Mouse (Mus musculus) lung, embryonic 15.5 days (tissue): ENCODE results near the gene Tmc8. TPM values are rescaled to one million over a fixed set of nuclear protein-coding genes. Genes with fewer than 3 reads are reported as not detected.

Source experiments
- ATAC-seq: fragments of 200-750 bp; cut with Nextera tagmentation; 2 replicates; pipeline ENCODE4 v1.8.0; 2017; ENCODE audit warnings: moderate number of reproducible peaks, borderline replicate concordance; ENCODE audit not compliant: low FRiP score, low TSS enrichment; ENCODE audit errors: extremely low read depth
- H3K27ac ChIP-seq: fragments of 300-500 bp; sonication (generic); 2 replicates; pipeline ENCODE4 v1.5.1; 2015; ENCODE audit warnings: moderate library complexity, mild to moderate bottlenecking, inconsistent platforms
- H3K27me3 ChIP-seq: fragments of 300-500 bp; sonication (generic); 2 replicates; pipeline ENCODE4 v1.6.1; 2015; ENCODE audit warnings: inconsistent platforms
- H3K36me3 ChIP-seq: fragments of 300-500 bp; sonication (generic); 2 replicates; pipeline ENCODE4 v1.6.1; 2015; ENCODE audit warnings: inconsistent platforms
- H3K4me1 ChIP-seq: fragments of 300-500 bp; sonication (generic); 2 replicates; pipeline ENCODE4 v1.6.1; 2015; ENCODE audit warnings: inconsistent platforms
- H3K4me2 ChIP-seq: fragments of 300-500 bp; sonication (generic); 2 replicates; pipeline ENCODE4 v1.6.1; 2015; ENCODE audit warnings: inconsistent platforms, mild to moderate bottlenecking, moderate library complexity
- H3K4me3 ChIP-seq: fragments of 300-500 bp; sonication (generic); 2 replicates; pipeline ENCODE4 v1.5.1; 2015; ENCODE audit warnings: mild to moderate bottlenecking, inconsistent platforms
- H3K9ac ChIP-seq: fragments of 300-500 bp; sonication (generic); 2 replicates; pipeline ENCODE4 v1.6.1; 2015; ENCODE audit warnings: inconsistent platforms
- H3K9me3 ChIP-seq: fragments of 300-500 bp; sonication (generic); 2 replicates; pipeline ENCODE4 v1.6.1; 2016; ENCODE audit warnings: inconsistent platforms
- WGBS: fragments of 180-500 bp; shearing (Covaris S2); methylation state at CpG from one replicate; pipeline ENCODE4 v1.1.7; 2015; 5-methylcytosine and 5-hydroxymethylcytosine counted together
- polyA plus RNA-seq: library from polyadenylated mRNA; unstranded; fragments of >200 nt; fragmentation: Nextera tagmentation; extraction: Ambion mirVana; gene quantifications from 2 replicates; pipeline ENCODE4 v1.2.1, GENCODE M21; 2015

The Tmc8 gene
- 3.0 and 3.2 TPM in 2 replicates for polyA plus RNA-seq

- Histone ChIP-seq H3K36me3 (no peaks in the 10 kb centered on the region), H3K27me3 (no peaks in the 10 kb centered on the region), H3K9ac (peak within 1 kb of the TSS; percentile 32; the same call in 1 of the 2 replicates), H3K4me2 (peak within 1 kb of the TSS; percentile 98), H3K4me3 (peak within 1 kb of the TSS; percentile 54), H3K4me1 (peaks cover 56% of the 10 kb centered on the region), H3K9me3 (no peaks in the 10 kb centered on the region), H3K27ac (peak within 1 kb of the TSS; percentile 88)
- 42% methylated on average over 24 of the region's 24 CpGs for WGBS
- peak; percentile 15; the same call in 1 of the 2 replicates for ATAC-seq
Measured at GRCm38 (mm10) chr11:117781993-117782704, at the start of gene Tmc8, which contains the start of gene Tmc6. Tmc8 (plus strand) TSS chr11:117782076. Tmc6 (minus strand) TSS chr11:117782198.

DNA sequence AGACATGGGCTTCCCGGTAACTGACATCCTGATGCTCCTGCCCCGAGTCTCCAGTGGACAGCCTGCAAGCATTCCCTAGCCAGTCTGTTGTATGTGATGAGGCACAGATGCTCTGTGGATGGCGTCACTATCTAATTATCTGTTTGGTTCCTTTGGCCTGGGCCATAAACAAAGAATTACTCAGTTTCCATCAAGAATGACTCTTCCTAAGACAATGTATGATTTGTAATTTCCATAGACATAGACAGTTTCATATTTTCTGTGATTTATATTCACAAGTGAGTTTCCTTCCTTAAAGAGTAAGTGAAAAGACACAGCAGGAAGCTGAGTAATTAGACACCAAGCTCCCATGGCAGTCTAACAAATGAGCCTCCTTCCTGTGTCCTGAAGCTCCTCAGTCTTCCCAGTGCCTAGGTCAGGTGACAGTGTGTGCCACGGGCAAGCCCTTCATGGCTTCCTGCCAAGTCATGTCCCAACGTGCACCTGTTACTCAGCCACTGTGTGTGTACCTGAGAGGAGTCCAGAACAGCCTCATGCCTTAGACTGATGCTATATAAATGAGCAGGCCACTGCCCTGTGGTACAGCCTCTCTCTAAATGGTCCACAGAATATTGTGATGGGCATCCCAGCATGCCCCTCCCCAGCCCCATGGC is 45.7 kb upstream of the Tmc8 start:
- H3K27ac ChIP-seq, result no peak overlapping the region
- no peaks in the 10 kb centered on the region for H3K9me3 ChIP-seq
- H3K4me1 ChIP-seq, result no peaks in the 10 kb centered on the region
- H3K4me3 ChIP-seq, result no peak overlapping the region
- H3K4me2 ChIP-seq, result no peak overlapping the region
- no peak for ATAC-seq
- no peak overlapping the region for H3K9ac ChIP-seq
- WGBS, result 57% methylated on average over 5 of the region's 5 CpGs
- peaks cover 55% of the 10 kb centered on the region for H3K36me3 ChIP-seq
- H3K27me3 ChIP-seq, result no peaks in the 10 kb centered on the region

DNA sequence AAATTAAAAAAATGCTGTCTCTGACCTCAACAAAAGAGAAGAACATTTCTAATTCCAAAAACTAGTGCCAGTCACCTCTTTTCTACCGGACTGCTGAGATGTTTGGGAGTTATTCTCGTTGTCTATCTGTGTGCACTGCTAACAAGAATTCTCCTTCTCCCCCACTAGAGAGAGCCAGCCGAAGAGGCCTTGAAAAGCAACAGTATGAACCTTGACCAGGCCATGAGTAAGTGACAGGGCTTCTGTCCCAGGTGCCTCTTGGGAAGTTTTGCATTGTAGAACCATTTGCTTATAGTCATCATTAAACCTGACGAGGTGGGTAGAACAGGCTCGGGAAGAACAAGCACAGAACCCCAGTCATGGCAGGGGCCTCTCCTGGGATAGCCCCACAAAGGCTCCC is 43.8 kb upstream of the Tmc8 start:
- no peak overlapping the region for H3K4me3 ChIP-seq
- no peaks in the 10 kb centered on the region for H3K9me3 ChIP-seq
- peaks cover 74% of the 10 kb centered on the region for H3K36me3 ChIP-seq
- no peak overlapping the region for H3K9ac ChIP-seq
- H3K4me2 ChIP-seq, result no peak overlapping the region
- H3K4me1 ChIP-seq, result no peaks in the 10 kb centered on the region
- no peaks in the 10 kb centered on the region for H3K27me3 ChIP-seq
- H3K27ac ChIP-seq, result no peak overlapping the region
- no peak for ATAC-seq
- 80% methylated on average over 5 of the region's 5 CpGs for WGBS

- no peak overlapping the region for H3K4me3 ChIP-seq
- H3K27ac ChIP-seq, result no peak overlapping the region
- peaks cover 89% of the 10 kb centered on the region for H3K36me3 ChIP-seq
- 82% methylated on average over 6 of the region's 6 CpGs for whole genome bisulfite sequencing
- H3K9me3 ChIP-seq, result no peaks in the 10 kb centered on the region
- H3K27me3 ChIP-seq, result no peaks in the 10 kb centered on the region
- H3K4me2 ChIP-seq, result no peak overlapping the region
- ATAC-seq, result no peak
- H3K9ac ChIP-seq, result no peak overlapping the region
- no peaks in the 10 kb centered on the region for H3K4me1 ChIP-seq
Measured at GRCm38 (mm10) chr11:117741128-117741527, 40.7 kb upstream of the Tmc8 start.

DNA sequence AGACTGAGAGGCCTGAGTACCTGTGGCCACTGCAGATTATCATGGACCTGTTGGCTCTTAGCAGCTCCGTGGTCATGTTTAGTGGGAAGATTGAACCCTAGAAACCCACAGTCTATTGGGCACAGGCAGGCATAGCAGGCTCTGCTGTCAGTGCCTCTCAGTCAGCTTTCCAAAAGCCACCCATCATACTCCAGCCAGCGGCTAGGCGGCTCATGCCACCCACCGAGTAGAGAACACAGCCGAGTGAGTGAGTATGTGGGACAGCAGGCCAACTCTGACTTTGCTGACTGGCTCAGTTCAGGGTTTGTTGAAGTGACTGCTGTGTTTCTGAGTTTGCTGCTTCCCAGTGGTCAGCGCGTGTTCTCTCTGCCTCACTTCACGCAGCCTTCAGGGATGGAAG is 39.6 kb upstream of the Tmc8 start:
- H3K9me3 ChIP-seq, result no peaks in the 10 kb centered on the region
- peaks cover 87% of the 10 kb centered on the region for H3K36me3 ChIP-seq
- no peak overlapping the region for H3K9ac ChIP-seq
- H3K4me2 ChIP-seq, result no peak overlapping the region
- H3K4me1 ChIP-seq, result no peaks in the 10 kb centered on the region
- no peak for ATAC-seq
- 59% methylated on average over 8 of the region's 8 CpGs for WGBS
- no peaks in the 10 kb centered on the region for H3K27me3 ChIP-seq
- H3K27ac ChIP-seq, result no peak overlapping the region
- no peak overlapping the region for H3K4me3 ChIP-seq

DNA sequence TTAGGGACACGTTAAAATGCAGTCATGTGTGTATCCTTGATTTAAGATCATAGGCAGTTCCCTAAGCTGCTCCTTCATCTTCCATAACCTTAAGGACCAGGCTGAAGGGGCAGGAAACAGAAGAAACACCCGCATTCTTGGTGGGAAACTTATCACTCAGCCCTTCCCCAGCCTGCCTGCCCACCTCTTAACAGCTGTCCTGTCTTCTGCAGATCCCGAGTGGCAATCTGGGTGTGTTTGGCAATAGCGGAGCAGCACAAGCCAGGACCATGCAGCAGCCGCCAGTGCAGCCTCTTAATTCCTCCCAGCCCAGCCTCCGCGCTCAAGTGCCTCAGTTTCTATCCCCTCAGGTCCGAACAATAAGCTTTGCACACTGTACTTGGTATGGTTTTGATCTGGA is 39.2 kb upstream of the Tmc8 start:
- no peak for ATAC-seq
- Histone ChIP-seq H3K27me3 (no peaks in the 10 kb centered on the region), H3K27ac (no peak overlapping the region), H3K4me1 (no peaks in the 10 kb centered on the region), H3K9me3 (no peaks in the 10 kb centered on the region), H3K36me3 (peaks cover 88% of the 10 kb centered on the region), H3K4me2 (no peak overlapping the region), H3K9ac (no peak overlapping the region), H3K4me3 (no peak overlapping the region)
- 79% methylated on average over 8 of the region's 8 CpGs for WGBS

DNA sequence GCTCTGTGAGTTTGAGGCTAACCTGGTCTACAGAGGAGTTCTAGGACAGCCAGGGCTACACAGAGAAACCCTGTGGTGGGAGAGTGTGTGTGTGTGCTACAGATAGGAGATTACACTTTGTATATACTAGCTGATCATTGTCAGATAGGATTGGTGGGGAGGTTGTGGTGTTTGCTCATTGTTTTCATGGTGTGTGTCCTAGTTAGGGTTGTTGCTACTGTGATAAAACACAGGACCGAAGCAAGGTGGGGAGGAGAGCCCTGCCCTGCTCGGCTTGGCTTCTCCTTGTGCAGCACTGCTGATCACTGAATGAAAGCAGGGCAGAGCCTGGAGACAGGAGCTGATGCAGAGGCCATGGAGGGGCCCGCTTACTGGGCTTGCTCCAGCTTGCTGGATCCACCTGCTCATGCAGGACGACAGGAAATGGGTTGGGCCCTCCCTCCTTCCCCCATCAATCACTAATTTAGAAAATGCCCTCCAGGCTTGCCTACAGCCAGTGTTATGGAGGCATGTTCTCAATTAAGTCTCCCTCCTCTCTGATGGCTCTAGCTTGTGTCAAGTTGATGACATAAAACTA is 38.3 kb upstream of the Tmc8 start:
- Histone ChIP-seq H3K36me3 (peaks cover 89% of the 10 kb centered on the region), H3K4me1 (no peaks in the 10 kb centered on the region), H3K9me3 (no peaks in the 10 kb centered on the region), H3K27me3 (no peaks in the 10 kb centered on the region), H3K27ac (no peak overlapping the region), H3K4me3 (no peak overlapping the region), H3K9ac (no peak overlapping the region), H3K4me2 (no peak overlapping the region)
- WGBS, result 68% methylated on average over 4 of the region's 4 CpGs
- no peak for ATAC-seq

- Histone ChIP-seq H3K4me1 (no peaks in the 10 kb centered on the region), H3K9ac (no peak overlapping the region), H3K27me3 (no peaks in the 10 kb centered on the region), H3K9me3 (no peaks in the 10 kb centered on the region), H3K27ac (no peak overlapping the region), H3K4me3 (no peak overlapping the region), H3K36me3 (peaks cover 89% of the 10 kb centered on the region), H3K4me2 (no peak overlapping the region)
- 82% methylated on average over 4 of the region's 4 CpGs for WGBS
- ATAC-seq, result no peak
Measured at GRCm38 (mm10) chr11:117748628-117749027, 33.2 kb upstream of the Tmc8 start.

GRCm38 (mm10) chr11:117749414-117749813 is 32.5 kb upstream of the Tmc8 start:
- Histone ChIP-seq H3K9ac (no peak overlapping the region), H3K36me3 (peaks cover 94% of the 10 kb centered on the region), H3K9me3 (no peaks in the 10 kb centered on the region), H3K4me2 (no peak overlapping the region), H3K4me1 (no peaks in the 10 kb centered on the region), H3K4me3 (no peak overlapping the region), H3K27me3 (no peaks in the 10 kb centered on the region), H3K27ac (no peak overlapping the region)
- no peak for ATAC-seq
- 92% methylated on average over 10 of the region's 10 CpGs for WGBS

- Histone ChIP-seq H3K9me3 (no peaks in the 10 kb centered on the region), H3K4me2 (no peak overlapping the region), H3K27ac (no peak overlapping the region), H3K36me3 (peaks cover 94% of the 10 kb centered on the region), H3K4me1 (no peaks in the 10 kb centered on the region), H3K27me3 (no peaks in the 10 kb centered on the region), H3K4me3 (no peak overlapping the region), H3K9ac (no peak overlapping the region)
- 81% methylated on average over 6 of the region's 6 CpGs for WGBS
- no peak for ATAC-seq
Measured at GRCm38 (mm10) chr11:117751544-117751943, 30.3 kb upstream of the Tmc8 start.

DNA sequence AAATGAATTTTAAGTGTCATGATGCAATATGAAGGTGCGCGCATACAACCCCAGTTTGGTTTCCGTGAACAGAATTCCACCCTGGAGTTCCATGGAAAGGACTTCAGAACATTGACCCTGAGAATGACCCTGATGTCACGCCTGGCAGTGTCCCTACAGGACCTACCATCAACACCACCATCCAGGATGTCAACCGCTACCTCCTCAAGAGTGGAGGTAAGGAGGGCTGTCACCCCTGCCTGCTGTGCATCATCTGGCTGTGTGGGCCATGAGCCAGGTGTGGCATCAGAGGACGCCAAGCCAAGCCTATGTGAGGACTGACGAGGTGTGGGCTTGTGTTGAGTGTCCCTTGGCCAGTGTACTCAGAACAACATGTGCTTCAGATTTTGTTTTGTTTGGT is 26.0 kb upstream of the Tmc8 start:
- H3K4me3 ChIP-seq, result no peak overlapping the region
- no peak overlapping the region for H3K9ac ChIP-seq
- H3K27me3 ChIP-seq, result no peaks in the 10 kb centered on the region
- no peaks in the 10 kb centered on the region for H3K9me3 ChIP-seq
- no peak overlapping the region for H3K4me2 ChIP-seq
- 94% methylated on average over 7 of the region's 7 CpGs for WGBS
- no peak overlapping the region for H3K27ac ChIP-seq
- H3K36me3 ChIP-seq, result peaks cover 87% of the 10 kb centered on the region
- no peaks in the 10 kb centered on the region for H3K4me1 ChIP-seq
- ATAC-seq, result no peak

DNA sequence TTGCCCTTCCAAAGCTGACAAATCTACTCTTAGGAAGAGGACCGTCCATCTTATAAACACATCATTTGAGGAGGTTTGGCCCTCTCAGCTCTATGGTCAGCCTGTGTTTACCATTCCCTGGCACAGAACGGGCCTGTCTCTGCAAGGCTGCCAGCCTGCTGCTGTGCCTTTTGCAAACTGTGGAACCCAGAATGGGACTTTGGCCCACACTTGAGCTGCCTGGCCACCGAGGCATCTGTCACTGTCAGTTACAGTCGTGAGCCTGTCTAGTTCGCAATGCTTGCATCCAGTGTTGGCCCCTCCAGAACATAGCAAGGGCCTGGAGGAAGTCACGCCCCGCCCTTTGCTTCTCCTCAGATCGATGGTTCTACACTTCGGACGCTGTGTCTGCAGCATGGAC is 22.6 kb upstream of the Tmc8 start:
- H3K9ac ChIP-seq, result no peak overlapping the region
- H3K4me3 ChIP-seq, result no peak overlapping the region
- no peaks in the 10 kb centered on the region for H3K27me3 ChIP-seq
- no peak overlapping the region for H3K27ac ChIP-seq
- peaks cover 74% of the 10 kb centered on the region for H3K36me3 ChIP-seq
- no peaks in the 10 kb centered on the region for H3K4me1 ChIP-seq
- 77% methylated on average over 10 of the region's 10 CpGs for WGBS
- H3K4me2 ChIP-seq, result no peak overlapping the region
- no peak for ATAC-seq
- H3K9me3 ChIP-seq, result no peaks in the 10 kb centered on the region
